Mouse (Mus musculus) MEL-GATA-1-ER (cell line): ENCODE data around the gene Myo1a.
A peak's percentile ranks its signal among the peaks of the same experiment; 100 is the strongest.

Experiments
- DNase-seq: peaks from one replicate; pipeline ENCODE4 v3.0.0-alpha.2; 2012; ENCODE audit warnings: low read depth; ENCODE audit errors: extremely low read depth

Gene Myo1a

GRCm38 (mm10) chr10:127674794-127675522 is 30.0 kb upstream of the Myo1a start:
- peak; percentile 67 for DNase-seq

GRCm38 (mm10) chr10:127675859-127676398 is 29.0 kb upstream of the Myo1a start:
- DNase-seq, result no peak

- DNase-seq, result peak; percentile 96
Observed at GRCm38 (mm10) chr10:127676691-127677548, 28.1 kb upstream of the Myo1a start.

GRCm38 (mm10) chr10:127677591-127678336 is 27.2 kb upstream of the Myo1a start:
- peak; percentile 71 for DNase-seq

GRCm38 (mm10) chr10:127679208-127679607 is 25.8 kb upstream of the Myo1a start:
- no peak for DNase-seq

GRCm38 (mm10) chr10:127679881-127680280 is 25.1 kb upstream of the Myo1a start:
- DNase-seq, result no peak

- no peak for DNase-seq
Observed at GRCm38 (mm10) chr10:127682886-127683285, 22.1 kb upstream of the Myo1a start.

- no peak for DNase-seq
Observed at GRCm38 (mm10) chr10:127691053-127691452, 13.9 kb upstream of the Myo1a start.

- no peak for DNase-seq
Observed at GRCm38 (mm10) chr10:127694636-127695035, 10.3 kb upstream of the Myo1a start.

GRCm38 (mm10) chr10:127695775-127696174 is 9.2 kb upstream of the Myo1a start:
- DNase-seq, result no peak

- DNase-seq, result no peak
Observed at GRCm38 (mm10) chr10:127698966-127699365, 6.0 kb upstream of the Myo1a start.

GRCm38 (mm10) chr10:127703299-127703698 is 1.7 kb upstream of the Myo1a start:
- DNase-seq, result no peak

GRCm38 (mm10) chr10:127704293-127704692 is 677 bp upstream of the Myo1a start:
- DNase-seq, result no peak

- DNase-seq, result peak; percentile 36
Observed at GRCm38 (mm10) chr10:127705783-127706182, 813 bp downstream of the Myo1a start.

GRCm38 (mm10) chr10:127707721-127708120 is 2.8 kb downstream of the Myo1a start:
- DNase-seq, result no peak

- DNase-seq, result no peak
Observed at GRCm38 (mm10) chr10:127708850-127709370, 3.9 kb downstream of the Myo1a start.

- no peak for DNase-seq
Observed at GRCm38 (mm10) chr10:127710331-127710730, 5.4 kb downstream of the Myo1a start.

GRCm38 (mm10) chr10:127712736-127713135 is 7.8 kb downstream of the Myo1a start:
- DNase-seq, result no peak

GRCm38 (mm10) chr10:127721671-127722418 is 16.9 kb downstream of the Myo1a start:
- no peak for DNase-seq

- DNase-seq, result no peak
Observed at GRCm38 (mm10) chr10:127724178-127724577, 19.2 kb downstream of the Myo1a start, which contains the start of gene Tac2. TSS of gene Tac2 (plus strand) at chr10:127724478.
